Mouse (Mus musculus): ENCODE data around the gene Gls. TPM values are rescaled to one million over a fixed set of nuclear protein-coding genes. Genes with fewer than 3 reads are reported as not detected.

Gls gene
- total RNA-seq, 2 experiments from 2014 or later, result 86.3 to 94.6 TPM

GRCm38 (mm10) chr1:52163707-52164457 lies 69.2 kb downstream of the Gls start:
- intact Hi-C loops (cut with DNase I), result no loop called here
- DNase-seq, result no peak

DNA sequence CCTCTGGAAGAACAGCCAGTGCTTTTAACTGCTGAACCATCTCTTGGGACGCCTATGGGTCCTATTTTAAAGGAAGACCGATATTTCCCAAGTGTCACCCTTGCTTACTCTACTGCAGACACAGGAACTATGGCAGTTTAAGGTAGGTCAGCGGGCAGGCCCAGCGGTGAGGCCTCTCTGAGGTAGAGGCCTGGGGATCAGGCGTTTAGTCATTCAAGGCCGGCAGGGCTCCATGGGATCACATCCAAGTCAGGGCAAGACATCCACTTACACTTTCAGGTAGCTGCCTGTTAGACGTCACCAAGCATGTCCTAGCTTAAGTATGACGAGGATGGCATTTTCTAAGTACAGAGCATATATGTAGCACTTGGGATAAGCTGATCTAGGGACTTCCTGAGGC lies 71.9 kb downstream of the Gls start:
- DNase-seq, result no peak
- intact Hi-C loops (cut with DNase I), result no loop called here

GRCm38 (mm10) chr1:52158490-52159381 lies 74.3 kb downstream of the Gls start:
- intact Hi-C loops (cut with DNase I), result no loop called here
- DNase-seq, result no peak

- intact Hi-C loops (cut with DNase I), result no loop called here
Observed at GRCm38 (mm10) chr1:52158040-52158439, 75.0 kb downstream of the Gls start.

GRCm38 (mm10) chr1:52156351-52156750 lies 76.7 kb downstream of the Gls start:
- intact Hi-C loops (cut with DNase I), result no loop called here
- DNase-seq, result no peak

More at GRCm38 (mm10) chr1:52158040-52158439, 75.0 kb downstream of the Gls start:
- no peak for DNase-seq

GRCm38 (mm10) chr1:52154890-52155289 lies 78.1 kb downstream of the Gls start:
- no peak for DNase-seq
- intact Hi-C loops (cut with DNase I), result no loop called here

DNA sequence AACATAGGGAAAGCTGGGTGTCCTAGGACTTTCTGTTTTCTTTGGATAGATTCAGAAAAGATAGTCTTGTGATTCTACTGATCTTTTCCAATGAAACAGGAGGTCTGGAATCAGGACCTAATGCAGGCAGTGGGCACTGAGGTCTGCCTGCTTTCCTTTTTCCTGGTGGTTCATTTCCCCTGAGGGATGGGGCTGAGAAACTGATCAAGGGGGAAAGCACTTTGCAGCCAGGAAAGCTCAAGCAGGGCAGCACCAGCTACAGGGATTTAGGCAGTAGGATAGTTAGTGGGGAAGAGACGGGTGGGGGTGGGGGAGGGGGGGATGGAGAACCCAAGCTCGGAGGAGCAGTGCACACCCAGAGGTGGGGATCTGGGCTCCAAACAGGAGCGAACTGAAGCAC lies 80.1 kb downstream of the Gls start:
- no peak for DNase-seq
- intact Hi-C loops (cut with DNase I), result no loop called here

- DNase-seq, result no peak
- intact Hi-C loops (cut with DNase I), result no loop called here
Observed at GRCm38 (mm10) chr1:52152369-52152768, 80.7 kb downstream of the Gls start.

DNA sequence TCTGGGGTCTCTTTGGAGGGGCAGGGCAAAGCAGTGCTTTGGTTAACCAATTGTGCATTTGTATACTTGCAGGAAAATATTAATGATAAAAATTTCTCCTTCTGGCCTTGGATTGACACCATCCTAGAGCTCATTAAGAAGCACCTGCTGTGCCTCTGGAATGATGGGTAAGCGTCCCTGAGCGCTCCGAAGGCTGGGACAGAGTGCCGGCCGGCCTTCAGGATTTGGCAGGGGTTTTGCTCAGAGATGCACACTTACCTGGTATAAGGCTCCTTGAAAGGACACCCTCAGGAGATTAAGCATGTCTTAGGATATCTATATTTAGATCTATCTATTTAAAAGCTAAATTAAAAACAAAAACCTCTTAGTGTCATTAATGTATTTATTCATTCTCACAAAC lies 81.9 kb downstream of the Gls start:
- intact Hi-C loops (cut with DNase I), result no loop called here

GRCm38 (mm10) chr1:52150676-52151075 lies 82.4 kb downstream of the Gls start:
- DNase-seq, result peak in 1 of 2 experiments; percentile 32
- intact Hi-C loops (cut with DNase I), result no loop called here

More for the DNA sequence above, 81.9 kb downstream of the Gls start:
- DNase-seq, result no peak

GRCm38 (mm10) chr1:52149934-52150346 lies 83.1 kb downstream of the Gls start:
- DNase-seq, result peak; percentile 45 to 49
- intact Hi-C loops (cut with DNase I), result loop anchor here (5.0 kb wide), 1 partner anchor 67 kb away; no protein-coding TSS in a partner anchor

DNA sequence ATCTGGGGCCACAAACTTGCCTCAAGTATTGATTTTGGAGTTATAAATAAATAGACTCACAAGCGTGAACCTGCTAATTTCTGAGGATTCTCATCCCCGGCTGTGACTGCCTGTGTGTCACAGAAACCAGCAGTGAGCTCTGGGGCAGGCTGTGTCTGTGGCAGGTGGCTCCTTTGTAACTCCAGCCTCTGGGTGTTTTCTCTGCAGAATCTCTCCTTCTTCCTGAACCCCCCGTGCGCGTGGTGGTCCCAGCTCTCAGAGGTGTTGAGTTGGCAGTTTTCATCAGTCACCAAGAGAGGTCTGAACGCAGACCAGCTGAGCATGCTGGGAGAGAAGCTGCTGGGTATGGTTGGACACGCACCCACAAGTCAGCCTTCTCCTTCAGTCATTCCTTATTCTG lies 84.3 kb downstream of the Gls start:
- intact Hi-C loops (cut with DNase I), result loop anchor here (1.0 to 5.0 kb wide), 2 partner anchors 69 to 119 kb away; no protein-coding TSS in a partner anchor
- no peak for DNase-seq

- no peak for DNase-seq
- intact Hi-C loops (cut with DNase I), result loop anchor here (1.0 to 5.0 kb wide), 2 partner anchors 69 to 119 kb away; no protein-coding TSS in a partner anchor
Observed at GRCm38 (mm10) chr1:52148178-52148577, 84.9 kb downstream of the Gls start.

- no peak for DNase-seq
- intact Hi-C loops (cut with DNase I), result loop anchor here (2.0 to 5.0 kb wide), 3 partner anchors 70 to 483 kb away; partner anchors contain the start of gene Nemp2
Observed at GRCm38 (mm10) chr1:52147431-52147830, 85.6 kb downstream of the Gls start.

GRCm38 (mm10) chr1:52146214-52146970 lies 86.6 kb downstream of the Gls start:
- intact Hi-C loops (cut with DNase I), result loop anchor here (2.0 to 5.0 kb wide), 3 partner anchors 71 to 484 kb away; partner anchors contain the start of gene Nemp2
- peak; percentile 63 to 76 for DNase-seq

DNA sequence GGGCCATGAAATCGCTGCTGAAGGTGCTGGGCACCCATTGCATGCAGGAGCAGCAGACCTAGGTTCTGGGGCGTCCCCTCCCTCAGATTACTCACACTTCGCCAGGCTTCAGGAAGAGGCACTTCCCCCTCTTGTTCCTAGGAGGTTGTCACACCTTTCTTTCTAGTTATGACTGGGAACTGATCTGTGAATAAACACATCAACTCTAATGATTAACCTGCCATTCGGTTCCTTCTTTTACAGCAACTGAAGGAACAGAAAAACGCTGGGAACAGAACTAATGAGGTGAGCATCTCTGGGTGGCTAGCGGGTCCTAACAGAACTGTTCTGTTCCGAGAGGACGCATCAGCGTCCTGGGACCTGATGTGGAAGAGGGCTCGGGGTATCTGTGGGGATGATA lies 88.1 kb downstream of the Gls start:
- DNase-seq, result no peak
- intact Hi-C loops (cut with DNase I), result loop anchor here (5.0 kb wide), 1 partner anchor 72 kb away; no protein-coding TSS in a partner anchor

DNA sequence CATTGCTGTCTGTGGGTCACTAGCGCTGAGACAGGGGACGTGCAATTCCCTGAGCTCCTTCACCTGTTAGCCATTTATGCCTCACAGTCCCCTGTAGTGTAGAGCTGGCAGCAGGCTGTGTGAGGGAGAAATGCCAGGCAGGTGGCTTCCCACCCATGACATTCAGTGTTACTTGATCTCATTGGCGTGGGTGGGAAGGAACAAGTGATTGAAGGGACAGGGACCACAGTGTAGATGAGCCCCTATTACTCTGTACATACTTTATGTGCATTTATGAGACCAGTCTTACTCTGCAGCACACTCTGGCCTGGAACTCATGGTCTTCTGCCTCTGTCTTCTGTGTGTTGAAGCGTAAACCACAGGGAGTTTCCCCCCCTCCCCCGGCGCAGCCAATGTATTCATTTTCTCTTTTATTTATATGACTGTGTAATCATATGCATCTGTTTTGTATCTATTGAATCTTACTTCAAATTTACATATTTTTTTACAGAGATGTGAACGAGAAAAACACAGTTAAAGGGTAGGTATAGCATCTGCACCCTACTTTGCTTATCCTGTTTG lies 89.4 kb downstream of the Gls start:
- intact Hi-C loops (cut with DNase I), result no loop called here

DNA sequence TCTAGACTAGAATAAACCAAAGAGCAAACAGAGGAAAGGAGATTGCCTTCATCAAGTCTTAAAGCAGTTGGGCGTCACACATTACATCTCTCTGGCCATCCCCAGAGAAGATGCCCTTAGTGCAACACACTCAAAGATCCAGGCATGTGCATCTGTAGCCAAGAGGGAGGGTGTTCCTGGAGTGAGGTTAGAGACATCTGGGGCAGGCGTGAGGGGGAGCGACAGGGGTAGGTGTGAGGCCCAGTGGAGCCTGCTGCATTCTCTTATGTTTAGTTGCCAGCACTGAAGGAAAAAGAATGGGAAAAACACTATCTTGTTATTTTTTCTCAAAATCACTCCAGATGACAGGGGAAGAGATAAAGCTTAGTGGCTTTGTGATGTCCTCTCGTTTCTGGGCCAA lies 89.8 kb downstream of the Gls start:
- DNase-seq, result no peak
- intact Hi-C loops (cut with DNase I), result no loop called here

More for the DNA sequence above, 89.4 kb downstream of the Gls start:
- no peak for DNase-seq

GRCm38 (mm10) chr1:52142117-52142516 lies 90.9 kb downstream of the Gls start:
- DNase-seq, result no peak
- intact Hi-C loops (cut with DNase I), result no loop called here

GRCm38 (mm10) chr1:52141482-52141881 lies 91.5 kb downstream of the Gls start:
- intact Hi-C loops (cut with DNase I), result no loop called here
- DNase-seq, result no peak

All from heart, postnatal 14 days (tissue).